Mouse (Mus musculus): ENCODE data around the gene Usp53. TPM values are rescaled to one million over a fixed set of nuclear protein-coding genes. Genes with fewer than 3 reads are reported as not detected.

Gene Usp53
- polyA plus RNA-seq, 1 experiment from 2014 or later, result 10.7 TPM

Small RNA genes within 50 kb of the gene (microRNA-seq; reads per million reads assigned to microRNA genes)
- gene Gm22066, result not detected

Other genes starting within 250 kb of the Usp53 start
- not detected in 2 replicates for gene Fabp2, start 89.4 kb downstream of the Usp53 start, polyA plus RNA-seq (2014; fragmentation: Nextera tagmentation; extraction: Ambion mirVana)
- gene Gm10959, start 65.2 kb downstream of the Usp53 start, polyA plus RNA-seq (2014; fragmentation: Nextera tagmentation; extraction: Ambion mirVana), result not detected in 2 replicates
- 76.3 and 86.9 TPM in 2 replicates for gene 1810037I17Rik, start 60.3 kb downstream of the Usp53 start, polyA plus RNA-seq (2014; fragmentation: Nextera tagmentation; extraction: Ambion mirVana)
- gene Myoz2, start 50.5 kb upstream of the Usp53 start, polyA plus RNA-seq (2014; fragmentation: Nextera tagmentation; extraction: Ambion mirVana), result not detected in 2 replicates

Measured in midbrain, embryonic 14.5 days (tissue).